Mouse (Mus musculus) liver, adult 2 months (tissue): ENCODE data around the gene Tmem80.

ENCODE experiments used
- CTCF ChIP-seq: fragments of 200-500 bp; IDR thresholded peaks from 2 replicates; pipeline ENCODE4 v1.5.1; 2011; ENCODE audit warnings: low read depth, low read length, control low read depth
- POLR2A ChIP-seq: fragments of 200-500 bp; IDR thresholded peaks from 2 replicates; pipeline ENCODE4 v1.6.1; 2011; ENCODE audit warnings: low read length, control low read depth; ENCODE audit not compliant: insufficient read depth; ENCODE audit errors: extremely low read depth

GRCm38 (mm10) chr7:141339215-141339920 is 11.8 kb downstream of the Tmem80 start:
- TF ChIP-seq CTCF (no peak), POLR2A (no peak)
